Mouse (Mus musculus): Measurements from ENCODE around the gene Magi1.
"Not testable (repeated sequence)": the region's sequence is repeated elsewhere in the genome, so short reads cannot be mapped to it uniquely, and the experiment has no call there.

The Magi1 gene

DNA sequence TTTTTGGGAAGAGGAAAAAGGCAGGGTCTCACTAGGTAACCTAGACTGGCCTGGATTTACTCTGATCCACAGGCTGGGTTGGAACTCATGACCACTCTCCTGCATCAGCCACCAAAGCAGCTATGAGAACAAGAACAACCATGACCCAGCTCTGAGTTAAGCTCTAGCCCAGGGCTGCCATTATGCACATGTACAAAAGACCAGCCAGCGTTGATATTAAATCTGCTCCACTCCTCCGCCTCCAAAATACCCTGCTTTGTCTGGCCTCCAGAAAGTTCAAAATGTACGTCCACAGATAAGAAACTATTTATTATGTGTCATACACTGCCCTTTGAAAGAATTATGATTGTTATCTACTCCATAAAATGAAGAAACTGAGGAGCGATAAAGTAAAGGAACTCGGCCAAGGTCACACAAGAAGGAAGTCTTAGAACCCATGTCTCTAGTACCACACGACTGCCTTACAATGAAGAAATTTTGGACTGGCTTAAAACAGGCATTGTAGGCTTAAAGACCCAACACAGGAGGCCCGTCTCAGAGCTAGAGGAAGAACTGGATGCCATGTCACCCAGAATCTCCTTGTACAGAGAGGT lies 223.0 kb downstream of the Magi1 start:
- no peak for DNase-seq (ENCODE audit: low spot score)

DNA sequence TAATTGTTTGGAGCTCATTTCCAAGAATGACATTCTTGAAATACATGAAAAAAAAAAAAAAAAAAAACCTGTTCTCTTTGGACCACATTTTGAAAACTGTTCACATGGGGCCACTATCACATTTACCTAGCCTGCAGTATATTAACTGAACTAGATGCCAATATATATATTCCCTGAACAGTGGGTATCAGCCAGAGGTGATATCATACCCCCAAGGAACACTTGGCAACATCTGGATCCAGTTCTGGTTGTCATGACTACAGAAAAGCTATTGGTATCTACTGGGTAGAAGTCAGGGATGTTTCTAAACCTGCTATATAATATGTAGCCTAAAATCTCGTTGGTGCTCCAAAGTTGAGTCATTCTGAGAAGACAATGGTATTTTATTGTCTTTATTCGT lies 224.6 kb downstream of the Magi1 start:
- DNase-seq (ENCODE audit: low spot score), result no peak

DNA sequence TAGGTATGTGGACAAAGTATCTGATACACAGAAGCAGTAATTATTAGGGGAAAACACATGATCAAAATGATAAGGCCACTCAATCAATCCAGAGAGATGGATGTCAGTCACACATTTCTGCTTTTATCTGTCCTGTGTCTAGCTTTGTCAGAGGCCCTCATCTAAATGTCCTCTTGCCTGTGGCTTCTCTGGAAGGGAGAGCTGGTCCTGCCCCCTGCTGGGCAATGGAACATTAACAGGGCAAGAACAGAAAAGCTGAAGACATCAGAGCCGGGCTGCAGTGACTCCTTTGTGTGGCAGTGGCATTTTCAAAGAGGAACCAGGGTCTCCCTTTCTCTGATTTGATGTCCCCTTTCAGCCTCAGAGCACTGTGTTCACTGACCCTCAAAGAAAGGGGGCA lies 229.8 kb downstream of the Magi1 start:
- no peak for DNase-seq (ENCODE audit: low spot score)

DNA sequence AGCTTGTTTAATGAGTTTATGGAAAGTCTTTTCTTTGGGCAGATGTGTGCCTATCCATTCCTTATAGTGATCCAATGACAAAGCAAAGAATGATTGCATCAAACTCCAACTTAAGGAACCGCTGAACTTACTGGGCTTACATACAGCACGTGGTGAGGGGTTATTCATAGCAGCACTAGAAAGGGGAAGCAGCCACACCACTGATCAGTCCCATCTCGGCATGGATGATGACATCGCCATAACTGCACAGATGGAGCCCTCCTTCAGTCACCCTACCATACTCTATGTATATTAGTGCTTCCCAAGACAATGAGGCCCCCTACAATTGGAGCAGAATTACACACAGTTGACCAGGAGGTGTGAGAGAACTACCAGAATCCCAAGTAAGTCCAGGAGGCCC lies 238.5 kb downstream of the Magi1 start:
- DNase-seq (ENCODE audit: low spot score), result no peak

DNA sequence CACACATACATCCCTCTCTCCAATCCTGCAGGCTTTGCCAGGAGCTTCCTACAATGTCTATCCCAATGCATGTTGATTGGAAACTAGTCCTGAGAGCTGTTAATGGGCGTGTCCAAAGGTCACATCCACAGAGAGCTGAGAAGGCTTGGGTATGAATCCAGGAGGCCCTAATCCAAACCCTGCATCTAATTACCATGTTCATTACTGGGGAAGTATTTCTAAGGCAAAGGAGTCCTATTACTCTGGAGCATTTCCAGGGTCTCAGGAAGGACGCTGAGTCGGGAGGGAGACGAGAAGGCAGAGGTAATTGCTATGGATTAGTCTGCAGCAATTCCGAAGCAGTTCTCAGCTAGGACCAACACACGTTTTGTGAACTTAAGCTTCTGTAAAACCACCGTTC lies 240.3 kb downstream of the Magi1 start:
- DNase-seq (ENCODE audit: low spot score), result no peak

DNA sequence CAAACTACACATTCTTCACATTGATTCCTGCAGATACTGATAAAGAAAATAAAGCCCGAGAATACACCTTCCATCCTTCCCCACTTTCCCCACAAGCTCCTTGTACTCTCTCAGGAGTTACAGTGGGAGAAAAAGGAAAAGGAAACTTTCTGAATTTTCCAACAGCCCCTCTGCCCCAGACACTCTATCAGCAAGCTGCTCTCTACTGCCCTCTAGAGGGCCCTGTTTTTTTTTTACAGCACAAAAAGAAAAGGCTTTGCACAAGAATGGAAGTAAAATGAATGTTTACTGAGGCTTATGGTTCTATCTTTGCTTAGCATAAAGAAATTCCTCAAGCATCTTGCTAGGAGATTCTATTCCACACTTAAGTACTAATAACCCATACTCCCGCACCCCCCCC lies 243.6 kb downstream of the Magi1 start:
- DNase-seq (ENCODE audit: low spot score), result no peak

DNA sequence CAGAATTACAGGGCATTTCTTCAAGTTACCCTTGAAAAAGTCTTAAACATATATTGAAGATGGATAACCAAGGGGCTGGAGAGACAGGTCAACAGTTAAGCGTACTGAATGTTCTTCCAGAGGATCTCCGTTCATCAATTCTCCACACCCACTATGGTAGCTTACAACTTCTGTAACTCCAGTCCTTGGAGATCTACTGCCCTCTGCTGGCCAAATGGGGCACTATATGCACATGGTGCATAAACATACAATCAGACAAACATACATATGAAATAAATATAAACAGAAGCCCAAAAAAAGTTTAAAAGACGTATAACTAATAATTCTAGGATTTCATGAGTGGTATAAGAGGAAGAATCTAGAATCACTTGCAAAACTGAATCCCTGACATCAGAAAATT lies 244.8 kb downstream of the Magi1 start:
- no peak for DNase-seq (ENCODE audit: low spot score)

DNA sequence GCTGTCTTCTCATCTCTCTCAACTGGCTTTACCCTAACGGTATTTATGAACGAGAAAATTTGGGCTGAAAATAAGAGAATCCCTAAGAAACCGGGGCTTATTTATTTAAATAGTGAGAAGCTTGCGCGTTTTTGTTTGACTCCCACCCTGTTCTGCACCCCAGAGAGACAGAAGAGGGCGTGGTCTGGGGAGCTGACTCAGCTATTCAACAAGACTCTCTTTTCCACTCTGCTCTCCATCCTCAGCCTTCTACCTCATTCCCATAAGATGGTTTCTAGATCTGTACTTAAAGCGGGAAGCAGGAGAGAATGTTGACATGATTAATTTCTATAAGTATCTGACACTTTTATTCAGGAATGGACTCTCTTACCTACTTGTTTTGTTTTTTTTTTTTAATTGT lies 247.2 kb downstream of the Magi1 start:
- no peak for DNase-seq (ENCODE audit: low spot score)

DNA sequence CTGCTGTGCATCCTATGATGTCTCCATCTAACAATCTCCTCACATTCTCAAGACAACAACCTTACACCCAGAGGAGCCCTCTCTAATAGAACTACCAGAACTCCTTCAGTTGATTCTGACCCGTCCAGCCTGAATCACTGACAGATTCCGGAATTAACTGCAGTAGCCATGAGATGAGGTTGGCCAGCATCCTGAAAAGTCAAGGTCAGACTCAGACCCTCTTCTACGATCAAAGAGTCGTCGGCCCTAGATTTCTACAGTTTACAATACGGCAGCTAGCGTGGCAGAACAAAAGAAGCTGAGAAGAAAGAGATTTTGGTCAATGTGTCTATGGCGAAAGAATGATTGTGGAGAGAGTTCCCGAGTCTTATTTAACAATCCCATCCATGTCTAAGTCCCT lies 257.4 kb downstream of the Magi1 start:
- DNase-seq (ENCODE audit: low spot score), result no peak

DNA sequence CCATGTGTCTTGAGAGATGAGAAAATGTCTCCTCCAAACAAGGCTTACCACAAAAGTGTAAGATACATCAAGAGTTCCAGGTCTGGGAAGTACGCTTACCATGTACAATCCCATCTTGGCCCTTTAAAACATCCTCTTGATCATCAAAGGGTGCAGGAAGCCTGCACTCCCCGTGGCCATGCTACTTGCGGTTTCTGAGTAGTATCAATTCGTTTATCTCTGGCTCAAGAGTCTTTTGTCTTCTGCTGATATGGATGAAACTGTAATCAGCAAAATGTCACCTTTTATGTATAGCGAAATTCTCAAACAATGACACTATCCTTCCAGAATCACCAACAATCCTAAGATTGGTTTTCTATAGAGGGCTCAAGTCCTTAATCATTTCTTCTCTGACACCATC lies 261.3 kb downstream of the Magi1 start:
- no peak for DNase-seq (ENCODE audit: low spot score)

DNA sequence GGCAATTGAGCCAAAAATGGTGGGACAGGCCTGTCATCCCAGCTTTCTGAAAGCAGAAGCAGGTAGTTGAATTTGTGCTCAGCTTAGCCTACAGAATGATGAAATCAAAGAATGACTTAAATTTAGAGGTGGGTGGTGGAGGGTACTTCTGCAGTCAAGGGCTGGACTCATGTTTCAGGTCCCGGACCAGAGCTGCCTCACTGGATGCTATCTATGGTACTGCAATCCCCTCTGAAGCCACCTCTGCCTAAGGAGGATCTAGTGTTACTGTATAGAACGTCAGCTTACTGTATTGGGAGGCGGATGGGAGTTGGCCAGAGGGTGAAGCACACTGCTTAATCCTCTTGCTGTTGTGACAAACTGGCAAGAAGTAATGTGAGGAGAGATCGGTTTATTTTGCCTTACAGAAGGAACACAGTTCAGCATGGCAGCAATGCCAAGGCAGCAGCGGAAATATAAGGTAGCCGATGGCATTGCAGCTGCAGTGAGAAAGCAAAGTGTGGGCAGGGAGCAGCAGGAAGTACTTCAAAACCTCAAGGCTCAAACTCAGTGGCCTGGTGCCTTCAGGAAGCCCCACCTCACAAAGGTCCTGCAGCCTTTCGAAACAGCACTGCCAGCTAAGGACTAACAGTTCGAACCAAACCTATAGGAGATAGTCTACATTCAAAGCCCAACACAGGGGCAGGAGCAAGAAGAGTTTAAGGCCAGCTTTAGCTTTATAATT lies 262.3 kb downstream of the Magi1 start:
- no peak for DNase-seq (ENCODE audit: low spot score)

DNA sequence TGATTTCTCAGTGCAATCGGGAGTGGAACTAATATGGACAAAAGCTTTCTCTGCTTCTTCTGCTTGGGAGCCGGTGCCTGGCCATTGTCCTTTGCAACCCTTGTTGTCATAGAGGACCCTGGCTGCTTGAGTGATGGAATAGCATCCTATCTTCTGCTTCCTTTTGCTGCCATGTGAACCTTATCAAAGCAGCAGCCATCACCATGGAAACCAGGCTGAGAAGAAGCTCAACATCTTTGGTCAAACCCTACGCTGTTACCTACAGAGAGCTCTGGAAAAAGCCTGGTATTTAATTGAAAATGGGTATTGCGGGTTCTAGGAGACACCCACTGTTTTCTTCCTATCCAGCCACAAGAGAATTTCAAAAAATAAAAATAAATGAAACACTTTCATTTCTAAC lies 263.2 kb downstream of the Magi1 start:
- DNase-seq (ENCODE audit: low spot score), result no peak

DNA sequence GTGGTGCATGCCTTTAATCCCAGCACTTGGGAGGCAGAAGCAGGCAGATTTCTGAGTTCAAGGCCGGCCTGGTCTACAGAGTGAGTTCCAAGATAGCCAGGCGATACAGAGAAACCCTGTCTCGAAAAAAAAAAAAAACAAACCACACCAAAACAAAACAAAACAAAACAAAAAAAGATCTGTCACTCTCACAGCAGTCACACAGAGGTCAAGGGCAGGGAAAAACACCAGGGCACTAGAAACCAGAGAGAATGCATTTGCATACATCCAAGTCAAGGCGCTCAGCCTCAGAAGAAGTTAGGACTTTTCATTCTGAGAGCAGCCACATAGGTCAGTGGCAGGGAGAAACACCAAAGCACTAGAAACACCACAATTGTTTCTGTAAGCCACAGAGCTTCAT lies 263.8 kb downstream of the Magi1 start:
- DNase-seq (ENCODE audit: low spot score), result no peak

DNA sequence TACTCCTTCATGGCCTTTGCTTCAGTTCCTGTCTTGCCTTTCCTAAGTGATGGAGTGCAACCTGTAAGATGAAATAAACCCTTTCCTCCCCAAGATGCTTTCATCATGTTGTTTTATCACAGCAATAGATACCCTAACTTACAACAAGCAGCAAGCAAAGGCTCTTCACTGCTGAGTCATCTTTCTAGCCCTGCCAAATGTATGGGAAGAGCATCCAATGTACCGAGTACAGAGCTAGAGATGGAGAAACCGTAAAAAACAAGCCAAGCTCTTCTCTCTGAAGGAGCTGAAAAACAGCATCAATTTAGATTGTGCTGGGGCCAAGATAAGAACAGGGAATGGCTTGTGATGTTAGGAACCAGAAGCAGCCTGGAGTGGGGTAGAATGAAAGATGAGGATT lies 270.0 kb downstream of the Magi1 start:
- no peak for DNase-seq (ENCODE audit: low spot score)

DNA sequence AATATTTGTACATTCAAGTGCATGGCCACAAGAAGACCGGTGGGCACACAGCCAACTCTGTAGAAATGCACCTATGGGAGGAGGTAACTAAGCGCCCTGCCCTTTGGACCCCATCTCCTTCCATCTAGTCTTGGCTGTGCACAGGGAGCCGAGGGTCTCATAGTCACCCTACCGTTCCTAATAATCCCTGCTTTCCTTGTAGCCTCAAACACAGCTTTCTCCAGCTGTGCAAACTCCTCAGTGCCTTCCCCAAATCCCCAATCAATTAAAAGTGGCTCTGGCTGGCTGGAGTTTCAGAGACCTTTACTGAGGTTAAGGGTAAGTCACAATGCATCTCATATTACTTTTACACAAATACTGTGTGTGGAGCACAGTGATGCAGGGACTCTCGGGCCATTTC lies 271.8 kb downstream of the Magi1 start:
- no peak for DNase-seq (ENCODE audit: low spot score)

DNA sequence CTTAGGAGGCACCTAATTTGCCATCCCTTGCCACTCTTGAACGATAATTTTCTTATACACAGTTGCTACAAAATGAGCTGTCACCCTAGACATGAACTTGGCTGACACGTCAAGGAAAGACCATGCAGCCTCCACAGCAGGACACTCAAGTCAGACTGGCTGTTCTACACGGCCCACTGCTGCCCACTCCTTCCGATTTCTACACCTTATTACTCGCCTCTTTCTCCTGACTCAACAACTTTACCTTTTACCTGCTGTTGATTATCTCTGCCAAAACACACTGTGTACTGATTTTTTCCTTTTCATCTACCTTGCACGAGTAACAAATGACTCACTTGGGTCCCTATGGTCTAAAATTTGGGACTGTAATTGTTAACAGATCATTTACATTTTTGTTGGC lies 272.2 kb downstream of the Magi1 start:
- no peak for DNase-seq (ENCODE audit: low spot score)

DNA sequence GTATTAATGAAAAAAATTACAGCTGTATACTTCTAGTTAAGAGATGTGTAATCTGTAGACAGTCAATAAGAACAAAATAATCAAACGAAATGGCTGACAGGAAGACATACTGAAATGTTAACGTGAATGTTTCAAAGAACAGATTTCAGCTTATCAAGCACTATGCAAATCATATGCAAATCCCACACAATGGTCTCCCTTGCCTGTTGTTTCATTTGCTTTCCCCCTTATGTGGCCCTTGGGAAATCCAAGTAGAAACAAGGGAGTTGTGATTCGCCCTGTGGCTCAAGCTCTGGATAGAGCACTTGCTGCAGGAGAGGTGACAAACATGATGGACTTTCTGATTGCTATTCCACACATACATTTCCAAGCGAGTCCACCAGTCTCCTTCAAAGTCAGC lies 275.1 kb downstream of the Magi1 start:
- no peak for DNase-seq (ENCODE audit: low spot score)

DNA sequence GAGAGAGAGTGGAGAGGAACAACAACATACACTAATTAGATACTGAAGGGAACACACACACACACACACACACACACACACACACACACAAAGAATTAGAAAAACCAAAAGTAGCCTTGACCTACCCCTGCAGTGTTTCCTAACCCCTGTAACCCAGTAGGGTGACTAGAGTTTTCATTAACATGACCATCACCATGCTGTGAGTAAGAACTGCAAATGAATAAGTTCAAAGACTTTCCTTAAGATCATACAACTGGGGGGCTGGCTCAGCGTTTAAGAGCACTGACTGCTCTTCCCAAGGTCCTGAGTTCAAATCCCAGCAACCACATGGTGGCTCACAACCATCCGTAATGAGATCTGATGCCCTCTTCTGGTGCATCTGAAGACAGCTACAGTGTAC lies 280.1 kb downstream of the Magi1 start:
- not testable (repeated sequence) for DNase-seq (ENCODE audit: low spot score)

DNA sequence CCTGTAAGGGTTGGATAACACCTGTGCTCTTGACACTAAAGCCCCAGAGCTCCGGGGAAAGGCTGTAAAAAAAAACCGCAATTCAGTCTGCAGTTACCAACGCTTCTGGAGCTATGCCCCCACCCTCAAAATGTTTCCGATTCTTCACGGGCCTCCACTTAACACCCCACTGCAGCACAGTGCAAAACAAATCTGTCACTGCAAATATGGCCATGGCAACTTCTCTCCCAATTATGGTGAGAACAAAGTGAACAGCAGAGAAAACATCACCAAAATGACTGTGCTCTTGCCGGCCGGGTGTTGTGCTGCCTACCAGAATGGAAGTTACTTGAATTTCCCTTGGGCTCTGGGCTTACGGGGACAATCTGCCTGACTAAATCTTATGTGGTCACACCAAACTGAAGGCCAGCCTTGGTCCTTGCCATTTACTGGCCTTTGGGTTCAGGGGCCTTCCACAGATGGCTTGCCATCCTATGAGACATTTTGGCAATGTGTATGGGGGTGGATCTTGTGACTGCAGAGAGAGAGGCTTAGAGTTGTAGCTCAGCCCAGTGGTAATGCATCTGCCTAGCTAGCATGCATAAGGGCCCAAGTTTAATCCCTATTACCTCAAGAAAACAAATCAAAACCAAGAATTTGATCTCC lies 286.8 kb downstream of the Magi1 start:
- no peak for DNase-seq (ENCODE audit: low spot score)

DNA sequence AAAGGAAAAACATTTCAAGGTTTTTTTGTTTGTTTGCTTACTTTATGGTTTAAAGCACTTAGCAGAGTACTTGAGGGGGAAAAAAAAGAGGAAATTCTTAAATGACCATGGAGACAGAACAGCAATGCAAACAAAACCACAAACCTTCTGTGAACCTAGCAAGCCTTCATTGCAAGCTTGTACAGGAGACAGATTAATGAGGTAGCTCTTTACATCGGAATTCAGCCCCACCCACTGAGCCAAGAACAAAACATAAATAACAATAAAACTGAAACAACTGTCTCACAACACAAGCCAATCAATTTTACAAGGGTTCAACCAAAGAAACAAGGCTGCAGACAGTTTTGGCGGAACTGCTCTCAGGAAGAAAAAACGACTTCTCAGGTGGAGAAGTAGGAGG lies 296.2 kb downstream of the Magi1 start:
- DNase-seq (ENCODE audit: low spot score), result no peak

DNA sequence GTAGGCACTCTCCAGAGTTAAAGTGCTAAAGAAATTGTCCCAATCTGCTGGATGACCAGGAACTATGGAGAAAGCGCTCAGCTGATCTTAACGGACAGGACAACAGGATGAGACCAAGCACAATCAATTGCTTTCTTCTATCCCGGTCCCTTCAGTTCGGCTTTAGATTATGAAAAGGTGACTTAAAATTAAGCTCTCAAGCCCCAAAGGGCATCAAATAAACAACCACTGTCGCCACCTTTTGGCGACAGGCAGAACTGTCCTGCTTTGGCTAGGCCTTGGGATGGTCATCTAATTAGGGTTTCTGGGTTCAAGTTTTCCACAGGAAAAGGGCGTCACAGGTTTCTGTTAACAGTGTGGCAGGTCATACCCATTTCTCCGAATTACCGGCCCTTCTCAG lies 298.6 kb downstream of the Magi1 start:
- no peak for DNase-seq (ENCODE audit: low spot score)

DNA sequence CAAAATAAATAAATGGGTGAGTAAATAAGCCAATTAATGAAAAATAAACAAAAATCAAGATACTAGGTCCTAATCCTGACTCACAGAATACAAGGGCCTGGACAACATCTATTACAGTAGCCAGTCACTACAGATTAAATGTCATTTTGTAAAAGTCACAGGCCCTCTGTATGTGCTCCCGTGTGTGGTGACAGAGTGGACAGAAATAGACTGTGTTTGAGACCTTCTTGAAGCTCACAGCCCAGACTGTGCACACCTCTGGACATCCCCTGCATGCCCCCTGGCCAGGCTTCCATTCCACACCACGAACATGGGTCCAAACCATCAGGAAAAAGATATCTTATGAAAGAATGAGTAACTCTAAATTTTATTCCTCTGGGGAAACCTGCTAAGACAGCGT lies 300.2 kb downstream of the Magi1 start:
- DNase-seq (ENCODE audit: low spot score), result no peak

DNA sequence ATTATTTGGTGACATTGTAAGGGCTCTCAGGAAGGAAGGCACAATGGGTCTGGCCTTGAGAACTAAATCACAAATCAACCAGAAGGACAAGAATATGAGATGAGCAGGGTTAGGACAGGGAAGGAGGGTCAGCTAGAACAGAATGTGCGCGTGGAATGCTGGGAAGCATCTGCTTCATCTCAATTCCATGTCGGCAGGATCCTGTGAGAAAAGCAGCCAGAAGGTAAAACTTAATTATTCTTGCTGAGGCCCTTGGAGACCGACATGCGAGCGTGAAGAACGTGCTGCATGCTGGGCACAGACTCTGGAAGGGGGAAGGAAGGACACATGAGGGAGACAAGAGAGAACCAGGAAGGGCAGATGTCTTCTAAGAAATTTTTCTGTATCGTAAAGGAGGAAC lies 302.5 kb downstream of the Magi1 start:
- DNase-seq (ENCODE audit: low spot score), result no peak

DNA sequence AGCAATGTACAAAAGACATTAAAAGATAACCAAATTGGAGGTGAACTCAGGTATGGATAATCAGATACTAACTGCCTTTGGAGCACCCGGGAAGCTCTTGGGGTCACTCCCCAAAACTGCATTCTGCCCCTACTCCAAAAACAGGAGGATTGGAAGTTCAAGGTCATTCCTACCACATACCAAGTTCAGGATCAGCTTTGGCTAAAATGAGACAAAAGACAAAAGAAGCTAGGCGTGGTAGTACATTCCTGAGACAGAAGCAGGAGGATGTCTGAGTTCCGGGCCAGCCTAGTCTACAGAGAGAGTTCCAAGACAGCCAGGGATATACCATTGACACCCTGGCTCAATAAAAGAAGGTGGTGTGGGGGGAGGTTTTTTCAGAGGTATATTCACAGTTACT lies 304.5 kb downstream of the Magi1 start:
- no peak for DNase-seq (ENCODE audit: low spot score)

Measured in ovary, postnatal 10 days (tissue).